24 mouse cellular contexts compared by ENCODE assay signal in genomic region chr12:99617241-99617804, GRCm38 (mm10).
"Had no signal": no experiment of that assay in that cellular context is flagged by ENCODE, and none has a peak within 500 bp of the region (broad histone marks: within the 10 kb centered on the region; RNA-seq: fewer than 3 reads in every experiment).

No protein-coding gene starts in this region.

- H3K27me3 ChIP-seq: hindbrain, embryonic 13.5 days; hindbrain, embryonic 15.5 days; limb, embryonic 12.5 days; liver, embryonic 13.5 days; liver, embryonic 15.5 days had no signal

- H3K4me3 ChIP-seq: hindbrain, embryonic 13.5 days; hindbrain, embryonic 15.5 days; kidney, embryonic 15.5 days; left cerebral cortex, adult 2 months; limb, embryonic 10.5 days; limb, embryonic 12.5 days; liver, embryonic 13.5 days; liver, embryonic 15.5 days had no signal

- H3K4me1 ChIP-seq: hindbrain, embryonic 15.5 days; kidney, embryonic 15.5 days; liver, embryonic 13.5 days; liver, embryonic 15.5 days had no signal

- H3K36me3 ChIP-seq: hindbrain, embryonic 13.5 days; hindbrain, embryonic 15.5 days; kidney, embryonic 15.5 days; limb, embryonic 10.5 days; limb, embryonic 12.5 days; liver, embryonic 13.5 days; liver, embryonic 15.5 days had no signal

- DNase-seq: gastrocnemius, postnatal 14 days; gastrocnemius, postnatal 36 days; heart, adult 18-20 months; heart, postnatal 10 days; kidney, adult 11 months; kidney, adult 2 months; kidney, adult 9 months; kidney, postnatal 14 days; kidney, postnatal 36 days; layer of hippocampus, adult 9-11 months; liver; liver, embryonic 13.5 days had no signal

- H3K27ac ChIP-seq: hindbrain, embryonic 13.5 days; hindbrain, embryonic 15.5 days; hindbrain, postnatal 0 days; kidney, embryonic 15.5 days; kidney, postnatal 0 days; left cerebral cortex, adult 2 months; limb, embryonic 10.5 days; limb, embryonic 12.5 days; liver, embryonic 13.5 days; liver, embryonic 15.5 days had no signal

- H3K9me3 ChIP-seq: hindbrain, embryonic 13.5 days; hindbrain, embryonic 15.5 days; kidney, embryonic 15.5 days; limb, embryonic 10.5 days; limb, embryonic 12.5 days; liver, embryonic 13.5 days; liver, embryonic 15.5 days had no signal

- ATAC-seq: hindbrain, postnatal 0 days; intestine, embryonic 16.5 days had no signal

- H3K9ac ChIP-seq: hindbrain, embryonic 13.5 days; hindbrain, embryonic 15.5 days; kidney, embryonic 15.5 days; limb, embryonic 12.5 days; liver, embryonic 13.5 days; liver, embryonic 15.5 days had no signal

- H3K4me2 ChIP-seq: heart, embryonic 11.5 days; hindbrain, embryonic 13.5 days; hindbrain, embryonic 15.5 days; kidney, embryonic 15.5 days; limb, embryonic 12.5 days; liver, embryonic 11.5 days; liver, embryonic 13.5 days; liver, embryonic 15.5 days had no signal
